Mouse (Mus musculus) kidney, adult 11 months (tissue): ENCODE results near the gene Ppp2r1b.
"Not testable (repeated sequence)": the region's sequence is repeated elsewhere in the genome, so short reads cannot be mapped to it uniquely, and the experiment has no call there.

ENCODE experiments used
- DNase-seq: peaks from one replicate; pipeline ENCODE4 v3.0.0; 2022

Gene Ppp2r1b

GRCm38 (mm10) chr9:50845081-50845480 is at the start of gene Ppp2r1b:
Gene Ppp2r1b (plus strand): TSS chr9:50845301.
- DNase-seq, result no peak

- peak; percentile 41 for DNase-seq
Observed at GRCm38 (mm10) chr9:50796776-50797175, 48.3 kb upstream of the Ppp2r1b start.

- no peak for DNase-seq
Observed at GRCm38 (mm10) chr9:50797641-50798040, 47.5 kb upstream of the Ppp2r1b start.

GRCm38 (mm10) chr9:50798368-50798767 is 46.7 kb upstream of the Ppp2r1b start:
- no peak for DNase-seq

GRCm38 (mm10) chr9:50800985-50801384 is 44.1 kb upstream of the Ppp2r1b start:
- DNase-seq, result no peak

GRCm38 (mm10) chr9:50803055-50803671 is 41.9 kb upstream of the Ppp2r1b start:
- no peak for DNase-seq

- DNase-seq, result peak; percentile 58
Observed at GRCm38 (mm10) chr9:50808471-50808870, 36.6 kb upstream of the Ppp2r1b start.

- no peak for DNase-seq
Observed at GRCm38 (mm10) chr9:50809146-50809545, 36.0 kb upstream of the Ppp2r1b start.

- DNase-seq, result no peak
Observed at GRCm38 (mm10) chr9:50811187-50811586, 33.9 kb upstream of the Ppp2r1b start.

- DNase-seq, result no peak
Observed at GRCm38 (mm10) chr9:50811746-50812145, 33.4 kb upstream of the Ppp2r1b start.

GRCm38 (mm10) chr9:50813796-50814195 is 31.3 kb upstream of the Ppp2r1b start:
- DNase-seq, result no peak

- DNase-seq, result no peak
Observed at GRCm38 (mm10) chr9:50815666-50816065, 29.4 kb upstream of the Ppp2r1b start.

GRCm38 (mm10) chr9:50816512-50816911 is 28.6 kb upstream of the Ppp2r1b start:
- DNase-seq, result no peak

GRCm38 (mm10) chr9:50818050-50818449 is 27.1 kb upstream of the Ppp2r1b start:
- DNase-seq, result no peak

GRCm38 (mm10) chr9:50819716-50820115 is 25.4 kb upstream of the Ppp2r1b start:
- no peak for DNase-seq

GRCm38 (mm10) chr9:50821651-50822050 is 23.4 kb upstream of the Ppp2r1b start:
- no peak for DNase-seq

GRCm38 (mm10) chr9:50822216-50822615 is 22.9 kb upstream of the Ppp2r1b start:
- DNase-seq, result no peak

GRCm38 (mm10) chr9:50823779-50824453 is 21.2 kb upstream of the Ppp2r1b start:
- no peak for DNase-seq

- no peak for DNase-seq
Observed at GRCm38 (mm10) chr9:50831514-50831913, 13.6 kb upstream of the Ppp2r1b start.

GRCm38 (mm10) chr9:50832162-50832561 is 12.9 kb upstream of the Ppp2r1b start:
- DNase-seq, result no peak

GRCm38 (mm10) chr9:50832582-50832981 is 12.5 kb upstream of the Ppp2r1b start:
- DNase-seq, result not testable (repeated sequence)

GRCm38 (mm10) chr9:50833786-50834185 is 11.3 kb upstream of the Ppp2r1b start:
- DNase-seq, result no peak

GRCm38 (mm10) chr9:50835068-50835705 is 9.9 kb upstream of the Ppp2r1b start:
- peak; percentile 27 for DNase-seq

GRCm38 (mm10) chr9:50836097-50836496 is 9.0 kb upstream of the Ppp2r1b start:
- no peak for DNase-seq
